Mouse (Mus musculus): Measurements from ENCODE around the gene C1qbp. TPM values are rescaled to one million over a fixed set of nuclear protein-coding genes. Genes with fewer than 3 reads are reported as not detected.
A peak's percentile ranks its signal among the peaks of the same experiment; 100 is the strongest.

Gene C1qbp
- polyA plus RNA-seq, 1 experiment from 2014 or later = 180 TPM

DNA sequence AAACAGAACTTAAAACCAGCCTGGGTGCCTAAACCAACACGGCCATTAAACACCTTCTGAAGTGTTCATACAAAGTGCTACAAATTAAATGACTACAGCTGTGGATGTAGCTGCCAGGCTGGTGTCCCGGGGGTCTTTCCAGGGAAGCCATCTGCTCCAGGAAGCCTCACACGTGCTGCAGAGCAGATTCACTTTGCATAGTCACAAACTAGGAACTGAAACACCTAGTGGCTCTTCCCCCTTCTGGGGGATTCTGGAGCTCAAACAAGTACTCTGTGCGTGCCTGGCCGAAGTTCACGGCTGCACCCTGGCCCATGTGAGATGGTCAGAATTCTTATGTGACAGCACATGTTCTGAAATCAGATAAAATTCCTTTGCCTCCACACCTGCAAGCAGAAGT, 2.6 kb downstream of the C1qbp start:
- H3K4me1 ChIP-seq (ENCODE audit: control insufficient read depth, insufficient read depth, low read length) = peaks cover 7% of the 10 kb centered on the region
- H3K27me3 ChIP-seq (replicated peaks; ENCODE audit: control insufficient read depth, insufficient read depth, low read length) = no peaks in the 10 kb centered on the region
- H3K36me3 ChIP-seq (ENCODE audit: control insufficient read depth, insufficient read depth, low read length) = peaks cover 63% of the 10 kb centered on the region
- no peak overlapping the region for H3K4me2 ChIP-seq (ENCODE audit: low read length)
- H3K9me3 ChIP-seq (replicated peaks; ENCODE audit: control insufficient read depth, low read length) = no peaks in the 10 kb centered on the region
- DNase-seq (ENCODE audit: low spot score) (no peak), ATAC-seq (no peak)
- H3K27ac ChIP-seq (ENCODE audit: low read depth, low read length) = no peak overlapping the region
- WGBS = 85% methylated on average over 6 of the region's 6 CpGs
- H3K4me3 ChIP-seq (ENCODE audit: low read depth, low read length) = no peak overlapping the region
- no peak overlapping the region for H3K9ac ChIP-seq (ENCODE audit: low read length)

DNA sequence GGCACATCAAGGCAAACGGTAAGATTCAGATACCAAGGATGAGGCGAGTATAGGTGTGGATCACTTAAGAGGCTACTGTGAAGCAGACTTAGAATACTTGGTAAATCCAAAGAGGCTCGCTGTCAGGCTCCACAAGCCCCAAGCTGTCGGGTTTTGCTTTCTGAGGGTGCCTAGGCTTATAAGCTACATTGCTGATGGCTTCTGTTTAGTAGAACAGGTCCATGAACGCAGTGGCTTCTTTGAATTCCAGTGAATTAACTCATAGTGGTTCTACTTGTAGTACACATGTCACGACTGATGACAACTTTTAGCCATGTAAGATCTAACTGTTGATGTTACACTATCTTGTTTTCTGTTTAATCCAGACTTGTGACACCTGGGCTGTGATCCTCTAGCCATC, 5.5 kb downstream of the C1qbp start:
- H3K9me3 ChIP-seq (replicated peaks; ENCODE audit: control insufficient read depth, low read length) = no peaks in the 10 kb centered on the region
- H3K36me3 ChIP-seq (ENCODE audit: control insufficient read depth, insufficient read depth, low read length) = peaks cover 75% of the 10 kb centered on the region
- H3K4me1 ChIP-seq (ENCODE audit: control insufficient read depth, insufficient read depth, low read length) = peaks cover 7% of the 10 kb centered on the region
- DNase-seq (ENCODE audit: low spot score) (no peak), ATAC-seq (no peak)
- no peak overlapping the region for H3K4me3 ChIP-seq (ENCODE audit: low read depth, low read length)
- 90% methylated on average over 6 of the region's 6 CpGs for WGBS
- H3K9ac ChIP-seq (ENCODE audit: low read length) = no peak overlapping the region
- no peak overlapping the region for H3K4me2 ChIP-seq (ENCODE audit: low read length)
- H3K27me3 ChIP-seq (replicated peaks; ENCODE audit: control insufficient read depth, insufficient read depth, low read length) = no peaks in the 10 kb centered on the region
- H3K27ac ChIP-seq (ENCODE audit: low read depth, low read length) = no peak overlapping the region

DNA sequence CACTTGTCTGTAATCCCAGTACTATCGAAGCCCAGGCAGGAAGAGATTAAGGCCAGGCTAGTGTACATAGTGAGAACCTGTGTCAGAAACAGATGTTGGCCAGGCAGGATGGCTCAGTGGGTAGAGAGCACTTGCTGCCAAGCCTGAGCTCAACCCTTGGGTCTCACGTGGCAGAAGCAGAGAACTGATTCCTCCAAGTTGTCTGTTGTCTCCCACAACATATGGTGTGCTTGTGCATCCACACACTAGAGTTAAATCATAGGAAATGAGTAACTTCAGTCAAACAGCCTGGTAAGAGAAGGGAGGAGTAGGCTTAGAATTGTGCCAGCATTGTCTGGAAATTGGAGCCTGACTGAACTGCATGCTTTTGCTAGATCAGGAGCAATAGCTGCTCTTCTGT, 7.6 kb downstream of the C1qbp start:
- H3K4me3 ChIP-seq (ENCODE audit: low read depth, low read length) = no peak overlapping the region
- 78% methylated on average over 2 of the region's 2 CpGs for WGBS
- peaks cover 68% of the 10 kb centered on the region for H3K36me3 ChIP-seq (ENCODE audit: control insufficient read depth, insufficient read depth, low read length)
- DNase-seq (ENCODE audit: low spot score) (no peak), ATAC-seq (no peak)
- H3K27me3 ChIP-seq (replicated peaks; ENCODE audit: control insufficient read depth, insufficient read depth, low read length) = no peaks in the 10 kb centered on the region
- H3K27ac ChIP-seq (ENCODE audit: low read depth, low read length) = no peak overlapping the region
- H3K9me3 ChIP-seq (replicated peaks; ENCODE audit: control insufficient read depth, low read length) = no peaks in the 10 kb centered on the region
- no peak overlapping the region for H3K4me2 ChIP-seq (ENCODE audit: low read length)
- peaks cover 3% of the 10 kb centered on the region; the same call in 1 of the 2 replicates for H3K4me1 ChIP-seq (ENCODE audit: control insufficient read depth, insufficient read depth, low read length)
- H3K9ac ChIP-seq (ENCODE audit: low read length) = no peak overlapping the region

- peaks cover 56% of the 10 kb centered on the region for H3K36me3 ChIP-seq (ENCODE audit: control insufficient read depth, insufficient read depth, low read length)
- no peaks in the 10 kb centered on the region for H3K9me3 ChIP-seq (replicated peaks; ENCODE audit: control insufficient read depth, low read length)
- H3K27ac ChIP-seq (ENCODE audit: low read depth, low read length) = no peak overlapping the region
- no peak for ATAC-seq
- H3K9ac ChIP-seq (ENCODE audit: low read length) = no peak overlapping the region
- DNase-seq (ENCODE audit: low spot score) = peak; percentile 11
- H3K27me3 ChIP-seq (replicated peaks; ENCODE audit: control insufficient read depth, insufficient read depth, low read length) = no peaks in the 10 kb centered on the region
- 65% methylated on average over 4 of the region's 4 CpGs for WGBS
- H3K4me1 ChIP-seq (ENCODE audit: control insufficient read depth, insufficient read depth, low read length) = peaks cover 3% of the 10 kb centered on the region
- no peak overlapping the region for H3K4me2 ChIP-seq (ENCODE audit: low read length)
- H3K4me3 ChIP-seq (ENCODE audit: low read depth, low read length) = no peak overlapping the region
Measured at GRCm38 (mm10) chr11:70973947-70974346, 8.9 kb downstream of the C1qbp start.

DNA sequence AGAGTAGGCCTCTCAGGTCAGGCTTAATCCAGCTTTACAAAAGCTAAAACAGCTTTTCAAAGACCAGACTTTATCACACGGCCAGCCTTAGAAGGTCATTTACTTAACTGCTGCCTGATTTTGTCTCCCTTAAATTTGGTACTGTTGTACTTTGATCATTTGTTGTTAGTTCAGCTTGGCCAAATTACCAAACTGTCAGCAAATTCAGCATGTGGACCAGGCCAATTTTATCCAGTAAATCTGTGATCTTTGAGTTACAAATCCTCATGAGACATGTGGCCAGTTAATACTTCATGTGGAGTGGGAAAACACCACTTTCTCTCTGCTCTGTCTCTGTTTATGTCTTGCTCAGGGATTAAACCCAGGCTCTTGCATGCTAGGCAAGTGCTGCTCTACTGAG, 10.2 kb downstream of the C1qbp start:
- H3K27ac ChIP-seq (ENCODE audit: low read depth, low read length) = no peak overlapping the region
- H3K9ac ChIP-seq (ENCODE audit: low read length) = no peak overlapping the region
- no peaks in the 10 kb centered on the region for H3K27me3 ChIP-seq (replicated peaks; ENCODE audit: control insufficient read depth, insufficient read depth, low read length)
- 58% methylated on average over 1 of the region's 1 CpGs for WGBS
- no peak overlapping the region for H3K4me2 ChIP-seq (ENCODE audit: low read length)
- peaks cover 10% of the 10 kb centered on the region for H3K4me1 ChIP-seq (ENCODE audit: control insufficient read depth, insufficient read depth, low read length)
- ATAC-seq = no peak
- peaks cover 42% of the 10 kb centered on the region for H3K36me3 ChIP-seq (ENCODE audit: control insufficient read depth, insufficient read depth, low read length)
- DNase-seq (ENCODE audit: low spot score) = no peak
- H3K9me3 ChIP-seq (replicated peaks; ENCODE audit: control insufficient read depth, low read length) = no peaks in the 10 kb centered on the region
- H3K4me3 ChIP-seq (ENCODE audit: low read depth, low read length) = no peak overlapping the region

DNA sequence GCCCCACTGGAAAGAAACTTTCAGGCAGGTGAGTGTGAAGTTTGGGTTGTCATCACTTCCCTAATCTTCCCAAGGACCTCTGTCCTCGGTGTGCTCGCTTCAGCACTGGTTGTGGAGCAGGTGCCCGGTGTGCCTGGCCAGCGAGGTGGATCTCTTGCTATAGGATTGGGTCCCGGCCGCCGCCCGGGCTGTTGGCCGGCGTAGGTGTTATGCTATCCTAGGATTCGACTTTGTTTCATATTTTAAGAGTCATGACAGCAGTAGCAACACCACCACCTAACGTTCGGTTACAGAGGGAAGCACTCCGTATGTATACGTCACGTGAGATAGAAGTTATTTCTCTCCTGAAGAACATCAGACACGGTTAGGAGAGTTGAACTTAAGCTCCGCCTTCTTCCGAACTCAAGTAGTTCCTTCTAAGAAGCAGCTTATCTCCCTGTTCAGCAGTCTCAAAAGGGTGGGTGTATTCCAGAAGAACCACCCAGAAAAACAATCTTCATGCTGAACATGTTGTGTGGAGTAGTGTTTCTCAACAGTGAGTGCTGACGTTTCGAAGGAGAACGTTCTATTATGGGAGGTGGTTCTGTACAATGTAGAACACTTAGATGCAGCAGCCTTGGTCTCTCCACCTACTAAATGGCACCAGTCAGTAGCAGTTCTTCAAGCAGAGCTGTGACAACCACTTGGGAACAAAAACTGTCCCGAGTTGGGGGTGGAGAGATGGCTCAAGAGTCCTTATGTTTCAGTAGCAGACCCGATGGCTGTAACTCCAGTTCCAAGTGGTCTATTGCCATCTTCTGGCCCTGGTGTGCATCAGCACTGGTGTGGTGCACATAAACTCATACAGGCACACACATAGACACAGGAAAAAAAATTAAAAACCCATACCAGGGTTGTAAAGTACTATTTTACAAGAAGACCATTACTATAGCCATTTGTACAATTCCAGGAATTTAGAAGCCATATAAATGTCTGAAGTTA, 12.0 kb downstream of the C1qbp start:
- peak overlapping the region; percentile 96 for H3K4me3 ChIP-seq (ENCODE audit: low read depth, low read length)
- H3K4me1 ChIP-seq (ENCODE audit: control insufficient read depth, insufficient read depth, low read length) = peaks cover 10% of the 10 kb centered on the region
- H3K9me3 ChIP-seq (replicated peaks; ENCODE audit: control insufficient read depth, low read length) = no peaks in the 10 kb centered on the region
- H3K27ac ChIP-seq (ENCODE audit: low read depth, low read length) = peak overlapping the region; percentile 84
- peaks cover 37% of the 10 kb centered on the region for H3K36me3 ChIP-seq (ENCODE audit: control insufficient read depth, insufficient read depth, low read length)
- H3K4me2 ChIP-seq (ENCODE audit: low read length) = peak overlapping the region; percentile 74
- DNase-seq (ENCODE audit: low spot score) = peak; percentile 35
- H3K27me3 ChIP-seq (replicated peaks; ENCODE audit: control insufficient read depth, insufficient read depth, low read length) = no peaks in the 10 kb centered on the region
- WGBS = 18% methylated on average over 24 of the region's 24 CpGs
- ATAC-seq = peak; percentile 14
- peak overlapping the region; percentile 68 for H3K9ac ChIP-seq (ENCODE audit: low read length)

GRCm38 (mm10) chr11:70969821-70970559, 12.8 kb downstream of the C1qbp start, which contains the start of the genes Nup88 and Rpain:
TSS of gene Nup88 (minus strand) at chr11:70969973.
TSS of gene Rpain (plus strand) at chr11:70970213.
- no peaks in the 10 kb centered on the region for H3K9me3 ChIP-seq (replicated peaks; ENCODE audit: control insufficient read depth, low read length)
- DNase-seq (ENCODE audit: low spot score) (peak; percentile 99), ATAC-seq (peak; percentile 98)
- H3K27ac ChIP-seq (ENCODE audit: low read depth, low read length) = peak within 1 kb of the TSS; percentile 84
- H3K27me3 ChIP-seq (replicated peaks; ENCODE audit: control insufficient read depth, insufficient read depth, low read length) = no peaks in the 10 kb centered on the region
- peaks cover 10% of the 10 kb centered on the region for H3K4me1 ChIP-seq (ENCODE audit: control insufficient read depth, insufficient read depth, low read length)
- H3K4me2 ChIP-seq (ENCODE audit: low read length) = peak within 1 kb of the TSS; percentile 75
- under 1% methylated on average over 43 of the region's 43 CpGs for WGBS
- H3K4me3 ChIP-seq (ENCODE audit: low read depth, low read length) = peak within 1 kb of the TSS; percentile 96
- peaks cover 37% of the 10 kb centered on the region for H3K36me3 ChIP-seq (ENCODE audit: control insufficient read depth, insufficient read depth, low read length)
- H3K9ac ChIP-seq (ENCODE audit: low read length) = peak within 1 kb of the TSS; percentile 93

DNA sequence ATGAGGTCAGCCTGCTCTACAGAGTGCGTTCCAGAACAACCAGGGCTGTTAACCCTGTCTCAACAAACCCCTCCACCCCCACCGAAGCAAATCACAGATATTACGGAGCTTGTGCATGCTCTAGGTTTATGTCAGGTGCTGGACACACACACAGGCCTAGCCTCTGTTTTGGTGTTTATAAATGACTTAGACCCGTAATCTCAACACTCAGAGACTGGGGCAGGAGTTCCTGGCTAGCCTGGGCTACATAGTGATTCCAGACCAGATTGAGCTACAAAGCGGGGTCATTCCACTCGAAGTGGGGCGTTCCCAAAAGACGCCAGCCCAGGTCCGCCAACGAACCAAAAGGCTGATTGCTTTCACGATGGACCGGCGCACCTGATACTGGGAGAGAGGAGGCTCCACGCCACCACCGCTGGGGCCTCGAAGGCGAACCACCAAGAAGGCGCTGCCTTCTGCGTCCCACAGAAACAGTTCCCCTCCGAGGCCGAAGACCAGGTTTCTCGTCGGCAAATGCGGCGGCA, 13.5 kb downstream of the C1qbp start:
- Histone ChIP-seq H3K9me3 (replicated peaks; ENCODE audit: control insufficient read depth, low read length) (no peaks in the 10 kb centered on the region), H3K4me3 (ENCODE audit: low read depth, low read length) (peak overlapping the region; percentile 96), H3K27me3 (replicated peaks; ENCODE audit: control insufficient read depth, insufficient read depth, low read length) (no peaks in the 10 kb centered on the region), H3K36me3 (ENCODE audit: control insufficient read depth, insufficient read depth, low read length) (peaks cover 37% of the 10 kb centered on the region), H3K27ac (ENCODE audit: low read depth, low read length) (peak overlapping the region; percentile 84), H3K4me1 (ENCODE audit: control insufficient read depth, insufficient read depth, low read length) (peaks cover 10% of the 10 kb centered on the region), H3K9ac (ENCODE audit: low read length) (peak overlapping the region; percentile 93), H3K4me2 (ENCODE audit: low read length) (peak overlapping the region; percentile 75)
- ATAC-seq (peak; percentile 11), DNase-seq (ENCODE audit: low spot score) (no peak)
- WGBS = under 1% methylated on average over 25 of the region's 25 CpGs
